Mouse (Mus musculus): Measurements from ENCODE around the gene Zfhx3.

DNA sequence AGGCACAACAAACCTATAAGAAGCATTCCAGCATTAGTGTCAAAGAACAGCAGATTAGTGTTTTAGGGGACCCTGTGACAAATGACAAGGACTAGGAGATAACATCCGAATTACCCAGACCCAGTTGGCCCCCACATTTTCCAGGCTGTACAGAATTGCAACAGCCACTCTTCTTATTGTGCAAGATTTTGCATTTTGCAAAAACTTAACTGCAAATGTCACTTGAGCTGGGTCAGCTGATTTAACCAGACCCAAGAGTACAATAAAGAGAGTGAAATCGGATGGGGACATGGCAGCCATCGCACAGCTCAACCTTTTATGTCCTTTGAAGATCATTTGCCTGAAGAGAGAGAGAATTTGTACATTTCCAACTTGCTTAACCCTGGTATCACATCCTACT is 720.3 kb downstream of the Zfhx3 start:
- TF ChIP-seq CTCF (IDR thresholded peaks at IDR 0.05; ENCODE audit: low read depth, low read length): no peak
- no peak for TF ChIP-seq TAL1 (conservative IDR thresholded peaks at IDR 0.05; ENCODE audit: low read depth, low read length)
